Mouse (Mus musculus) embryonic facial prominence, embryonic 13.5 days (tissue): ENCODE measurements around the gene Stk25. TPM values are rescaled to one million over a fixed set of nuclear protein-coding genes. Genes with fewer than 3 reads are reported as not detected.
A peak's percentile ranks its signal among the peaks of the same experiment; 100 is the strongest.
"Not testable (repeated sequence)": the region's sequence is repeated elsewhere in the genome, so short reads cannot be mapped to it uniquely, and the experiment has no call there.

Source experiments
- ATAC-seq: fragments of 200-750 bp; cut with Nextera tagmentation; 2 replicates; pipeline ENCODE4 v1.8.0; 2017; ENCODE audit warnings: low read depth; ENCODE audit not compliant: insufficient number of reproducible peaks, insufficient read depth, low FRiP score, low TSS enrichment
- H3K27ac ChIP-seq: fragments of 300-500 bp; sonication (generic); 2 replicates; pipeline ENCODE4 v1.5.1; 2015; ENCODE audit warnings: moderate library complexity, mild to moderate bottlenecking, inconsistent platforms
- H3K27me3 ChIP-seq: fragments of 300-500 bp; sonication (generic); 2 replicates; pipeline ENCODE4 v1.6.1; 2015; ENCODE audit warnings: mild to moderate bottlenecking, inconsistent platforms
- H3K36me3 ChIP-seq: fragments of 300-500 bp; sonication (generic); 2 replicates; pipeline ENCODE4 v1.6.1; 2015; ENCODE audit warnings: mild to moderate bottlenecking, inconsistent platforms
- H3K4me1 ChIP-seq: fragments of 300-500 bp; sonication (generic); 2 replicates; pipeline ENCODE4 v1.6.1; 2015; ENCODE audit warnings: inconsistent platforms
- H3K4me2 ChIP-seq: fragments of 300-500 bp; sonication (generic); 2 replicates; pipeline ENCODE4 v1.6.1; 2015; ENCODE audit warnings: moderate library complexity, mild to moderate bottlenecking, inconsistent platforms
- H3K4me3 ChIP-seq: fragments of 300-500 bp; sonication (generic); 2 replicates; pipeline ENCODE4 v1.5.1; 2015; ENCODE audit warnings: mild to moderate bottlenecking, inconsistent platforms
- H3K9ac ChIP-seq: fragments of 300-500 bp; sonication (generic); 2 replicates; pipeline ENCODE4 v1.6.1; 2015; ENCODE audit warnings: mild to moderate bottlenecking, inconsistent platforms
- H3K9me3 ChIP-seq: fragments of 300-500 bp; sonication (generic); 2 replicates; pipeline ENCODE4 v1.6.1; 2016; ENCODE audit warnings: inconsistent platforms
- WGBS: fragments of 180-500 bp; shearing (Covaris S2); methylation state at CpG from one replicate; pipeline ENCODE4 v1.1.7; 2015; ENCODE audit warnings: mixed read lengths; 5-methylcytosine and 5-hydroxymethylcytosine counted together
- polyA plus RNA-seq: library from polyadenylated mRNA; unstranded; fragments of >200 nt; fragmentation: Nextera tagmentation; extraction: Ambion mirVana; gene quantifications from 2 replicates; pipeline ENCODE4 v1.2.1, GENCODE M21; 2015

Stk25 gene
- 171 and 196 TPM in 2 replicates for polyA plus RNA-seq

- not testable (repeated sequence) for H3K27me3 ChIP-seq, H3K9me3 ChIP-seq, H3K4me3 ChIP-seq, H3K36me3 ChIP-seq, H3K9ac ChIP-seq, H3K4me2 ChIP-seq, ATAC-seq
- peak within 1 kb of the TSS; percentile 29 for H3K27ac ChIP-seq
- peaks cover 23% of the 10 kb centered on the region; the same call in 1 of the 2 replicates for H3K4me1 ChIP-seq
Observed at GRCm38 (mm10) chr1:93658559-93658958, at the start of gene Stk25. TSS of gene Stk25 (minus strand) at chr1:93658659.

- 67% methylated on average over 3 of the region's 3 CpGs for WGBS
- no peaks in the 10 kb centered on the region for H3K27me3 ChIP-seq
- ATAC-seq, result no peak
- no peaks in the 10 kb centered on the region for H3K4me1 ChIP-seq
- H3K4me2 ChIP-seq, result no peak overlapping the region
- no peak overlapping the region for H3K4me3 ChIP-seq
- H3K27ac ChIP-seq, result no peak overlapping the region
- H3K36me3 ChIP-seq, result peaks cover 38% of the 10 kb centered on the region
- no peaks in the 10 kb centered on the region for H3K9me3 ChIP-seq
- no peak overlapping the region for H3K9ac ChIP-seq
Observed at GRCm38 (mm10) chr1:93705389-93705788, 46.9 kb upstream of the Stk25 start.

GRCm38 (mm10) chr1:93704341-93704740, 45.9 kb upstream of the Stk25 start:
- Histone ChIP-seq H3K9ac (no peak overlapping the region), H3K9me3 (no peaks in the 10 kb centered on the region), H3K4me3 (no peak overlapping the region), H3K27me3 (no peaks in the 10 kb centered on the region), H3K4me1 (no peaks in the 10 kb centered on the region), H3K27ac (no peak overlapping the region), H3K4me2 (no peak overlapping the region), H3K36me3 (peaks cover 38% of the 10 kb centered on the region)
- ATAC-seq, result no peak
- WGBS, result 84% methylated on average over 9 of the region's 9 CpGs

GRCm38 (mm10) chr1:93703472-93704048, 45.1 kb upstream of the Stk25 start:
- Histone ChIP-seq H3K27ac (no peak overlapping the region), H3K4me2 (no peak overlapping the region), H3K4me1 (no peaks in the 10 kb centered on the region), H3K9me3 (no peaks in the 10 kb centered on the region), H3K9ac (no peak overlapping the region), H3K4me3 (no peak overlapping the region), H3K36me3 (peaks cover 37% of the 10 kb centered on the region), H3K27me3 (no peaks in the 10 kb centered on the region)
- ATAC-seq, result no peak
- 94% methylated on average over 10 of the region's 10 CpGs for WGBS

GRCm38 (mm10) chr1:93702106-93702505, 43.6 kb upstream of the Stk25 start:
- Histone ChIP-seq H3K4me2 (no peak overlapping the region), H3K27me3 (no peaks in the 10 kb centered on the region), H3K36me3 (peaks cover 35% of the 10 kb centered on the region), H3K4me3 (no peak overlapping the region), H3K9ac (no peak overlapping the region), H3K27ac (no peak overlapping the region), H3K9me3 (no peaks in the 10 kb centered on the region), H3K4me1 (no peaks in the 10 kb centered on the region)
- WGBS, result 95% methylated on average over 1 of the region's 1 CpGs
- no peak for ATAC-seq

GRCm38 (mm10) chr1:93699159-93699558, 40.7 kb upstream of the Stk25 start:
- peaks cover 31% of the 10 kb centered on the region for H3K36me3 ChIP-seq
- ATAC-seq, result no peak
- no peaks in the 10 kb centered on the region for H3K27me3 ChIP-seq
- no peak overlapping the region for H3K4me2 ChIP-seq
- no peak overlapping the region for H3K27ac ChIP-seq
- no peaks in the 10 kb centered on the region for H3K4me1 ChIP-seq
- H3K9ac ChIP-seq, result no peak overlapping the region
- no peak overlapping the region for H3K4me3 ChIP-seq
- H3K9me3 ChIP-seq, result no peaks in the 10 kb centered on the region
- 75% methylated on average over 4 of the region's 4 CpGs for WGBS

- Histone ChIP-seq H3K4me2 (no peak overlapping the region), H3K27me3 (no peaks in the 10 kb centered on the region), H3K27ac (no peak overlapping the region), H3K4me1 (no peaks in the 10 kb centered on the region), H3K36me3 (peaks cover 22% of the 10 kb centered on the region), H3K4me3 (no peak overlapping the region), H3K9me3 (no peaks in the 10 kb centered on the region), H3K9ac (no peak overlapping the region)
- WGBS, result 58% methylated on average over 3 of the region's 3 CpGs
- no peak for ATAC-seq
Observed at GRCm38 (mm10) chr1:93697317-93697716, 38.9 kb upstream of the Stk25 start.

- 83% methylated on average over 6 of the region's 6 CpGs for WGBS
- Histone ChIP-seq H3K4me1 (no peaks in the 10 kb centered on the region), H3K36me3 (peaks cover 21% of the 10 kb centered on the region), H3K4me3 (no peak overlapping the region), H3K9me3 (no peaks in the 10 kb centered on the region), H3K9ac (no peak overlapping the region), H3K27me3 (no peaks in the 10 kb centered on the region), H3K4me2 (no peak overlapping the region), H3K27ac (no peak overlapping the region)
- ATAC-seq, result no peak
Observed at GRCm38 (mm10) chr1:93694966-93695365, 36.5 kb upstream of the Stk25 start.

GRCm38 (mm10) chr1:93693943-93694342, 35.5 kb upstream of the Stk25 start:
- 94% methylated on average over 10 of the region's 10 CpGs for WGBS

GRCm38 (mm10) chr1:93693502-93693901, 35.0 kb upstream of the Stk25 start:
- H3K36me3 ChIP-seq, result peaks cover 21% of the 10 kb centered on the region
- no peak overlapping the region for H3K9ac ChIP-seq
- no peaks in the 10 kb centered on the region for H3K9me3 ChIP-seq
- no peaks in the 10 kb centered on the region for H3K4me1 ChIP-seq
- H3K27ac ChIP-seq, result no peak overlapping the region
- ATAC-seq, result no peak
- no peak overlapping the region for H3K4me3 ChIP-seq
- H3K4me2 ChIP-seq, result no peak overlapping the region
- WGBS, result 80% methylated on average over 3 of the region's 3 CpGs
- no peaks in the 10 kb centered on the region for H3K27me3 ChIP-seq

More at GRCm38 (mm10) chr1:93693943-93694342, 35.5 kb upstream of the Stk25 start:
- H3K36me3 ChIP-seq, result peaks cover 21% of the 10 kb centered on the region
- no peak for ATAC-seq
- no peak overlapping the region for H3K9ac ChIP-seq
- no peaks in the 10 kb centered on the region for H3K4me1 ChIP-seq
- no peak overlapping the region for H3K4me2 ChIP-seq
- no peaks in the 10 kb centered on the region for H3K27me3 ChIP-seq
- no peak overlapping the region for H3K27ac ChIP-seq
- no peaks in the 10 kb centered on the region for H3K9me3 ChIP-seq
- H3K4me3 ChIP-seq, result no peak overlapping the region

GRCm38 (mm10) chr1:93692773-93693172, 34.3 kb upstream of the Stk25 start:
- Histone ChIP-seq H3K9ac (no peak overlapping the region), H3K36me3 (peaks cover 21% of the 10 kb centered on the region), H3K27me3 (no peaks in the 10 kb centered on the region), H3K4me1 (no peaks in the 10 kb centered on the region), H3K4me2 (no peak overlapping the region), H3K9me3 (no peaks in the 10 kb centered on the region), H3K4me3 (no peak overlapping the region), H3K27ac (no peak overlapping the region)
- WGBS, result 91% methylated on average over 9 of the region's 9 CpGs
- no peak for ATAC-seq

GRCm38 (mm10) chr1:93691786-93692357, 33.4 kb upstream of the Stk25 start:
- WGBS, result 77% methylated on average over 10 of the region's 10 CpGs

More at GRCm38 (mm10) chr1:93691786-93692357, 33.4 kb upstream of the Stk25 start:
- Histone ChIP-seq H3K27me3 (peaks cover 3% of the 10 kb centered on the region; the same call in 1 of the 2 replicates), H3K4me1 (peaks cover 4% of the 10 kb centered on the region), H3K9me3 (no peaks in the 10 kb centered on the region), H3K4me2 (no peak overlapping the region), H3K36me3 (peaks cover 21% of the 10 kb centered on the region), H3K27ac (no peak overlapping the region), H3K4me3 (no peak overlapping the region), H3K9ac (no peak overlapping the region)
- ATAC-seq, result no peak
